Mouse (Mus musculus): ENCODE measurements around the gene Gramd2.

Gene Gramd2

GRCm38 (mm10) chr9:59668473-59668872 is 11.5 kb upstream of the Gramd2 start:
- DNase-seq: no peak

GRCm38 (mm10) chr9:59669172-59669571 is 10.8 kb upstream of the Gramd2 start:
- DNase-seq: no peak

- no peak for DNase-seq
Observed at GRCm38 (mm10) chr9:59672195-59672894, 7.6 kb upstream of the Gramd2 start.

- DNase-seq: no peak
Observed at GRCm38 (mm10) chr9:59673427-59673826, 6.5 kb upstream of the Gramd2 start.

GRCm38 (mm10) chr9:59675598-59675997 is 4.3 kb upstream of the Gramd2 start:
- DNase-seq: no peak

DNA sequence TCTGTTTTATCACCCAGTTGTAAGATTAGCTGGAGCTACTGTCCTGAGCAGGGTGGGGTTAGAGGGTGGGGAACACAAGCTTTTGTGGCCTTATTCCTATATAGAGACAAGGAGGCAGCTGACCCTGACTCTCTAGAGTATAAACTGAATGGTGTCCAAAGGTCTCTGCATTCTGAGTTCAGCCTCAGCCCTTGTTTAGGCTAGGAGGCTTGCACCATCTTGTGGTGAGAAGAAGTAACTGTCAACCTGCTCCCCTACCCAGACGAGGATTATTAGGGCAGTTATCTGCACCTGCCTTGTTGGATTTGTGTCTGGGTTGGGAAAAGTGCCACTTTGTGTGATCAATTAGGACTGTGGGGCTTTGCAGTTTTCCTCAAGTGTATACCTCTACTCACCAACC is 1.6 kb upstream of the Gramd2 start:
- DNase-seq: no peak

GRCm38 (mm10) chr9:59680534-59680875 is 561 bp downstream of the Gramd2 start:
- DNase-seq: no peak

DNA sequence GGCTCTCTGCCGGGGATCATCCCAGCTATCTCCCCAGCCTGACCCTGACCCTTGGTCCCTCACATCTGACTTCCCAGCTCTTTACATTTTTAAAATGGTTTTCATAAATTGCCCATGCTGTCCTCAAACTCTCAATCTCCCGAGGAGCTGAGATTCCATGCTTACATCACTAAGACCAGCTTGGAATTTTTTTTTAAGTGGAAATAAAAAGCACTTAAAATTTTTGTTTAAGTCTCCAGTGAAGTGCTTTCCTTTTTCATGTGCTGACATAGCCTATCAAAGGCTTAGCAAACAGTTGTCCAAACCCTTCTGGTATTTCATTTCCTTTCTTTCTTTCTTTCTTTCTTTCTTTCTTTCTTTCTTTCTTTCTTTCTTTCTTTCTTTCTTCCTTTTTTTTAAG is 4.1 kb downstream of the Gramd2 start:
- DNase-seq: no peak

GRCm38 (mm10) chr9:59687416-59688046 is 7.6 kb downstream of the Gramd2 start:
- no peak for DNase-seq

- DNase-seq: no peak
Observed at GRCm38 (mm10) chr9:59691635-59692094, 11.7 kb downstream of the Gramd2 start.

DNA sequence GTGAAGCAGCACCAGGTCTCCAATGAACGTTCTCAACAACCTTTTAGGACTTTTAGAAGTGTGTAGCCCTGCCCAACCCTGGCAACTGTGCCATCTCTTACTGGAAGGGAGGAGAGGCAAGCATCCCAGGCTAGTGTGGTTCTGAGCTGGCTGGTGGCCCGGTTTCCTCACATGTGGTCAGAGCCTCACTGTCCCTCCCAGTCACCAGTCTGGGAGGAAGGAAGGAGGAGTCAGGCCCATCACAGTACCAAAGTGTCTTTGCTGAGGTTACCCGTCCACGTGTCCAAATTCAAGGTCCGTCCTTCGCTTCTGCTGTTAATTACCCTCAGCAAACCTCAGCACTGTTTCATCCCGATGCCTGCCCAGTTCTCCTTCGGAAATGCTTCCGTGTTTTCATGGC is 12.2 kb downstream of the Gramd2 start:
- DNase-seq: no peak

- DNase-seq: no peak
Observed at GRCm38 (mm10) chr9:59694571-59695450, 14.9 kb downstream of the Gramd2 start.

DNA sequence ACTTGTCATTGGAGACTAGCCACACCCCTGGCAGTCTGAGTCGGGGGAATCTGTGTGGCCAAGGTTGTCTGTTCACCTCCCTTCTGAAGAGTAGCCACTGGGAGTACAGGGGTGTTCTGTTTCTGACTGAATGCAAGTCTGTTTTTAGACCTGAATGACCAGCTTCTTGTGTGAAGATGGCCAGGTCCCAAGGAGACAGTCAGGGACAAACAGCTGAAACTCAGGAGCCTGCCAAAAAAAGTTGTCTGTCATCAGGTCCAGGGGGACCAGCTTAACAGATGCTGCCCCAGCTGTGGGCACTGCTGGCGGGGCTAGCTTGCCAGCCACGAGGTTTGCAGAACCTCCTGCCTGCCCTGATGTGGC is 15.5 kb downstream of the Gramd2 start:
- DNase-seq: no peak

DNA sequence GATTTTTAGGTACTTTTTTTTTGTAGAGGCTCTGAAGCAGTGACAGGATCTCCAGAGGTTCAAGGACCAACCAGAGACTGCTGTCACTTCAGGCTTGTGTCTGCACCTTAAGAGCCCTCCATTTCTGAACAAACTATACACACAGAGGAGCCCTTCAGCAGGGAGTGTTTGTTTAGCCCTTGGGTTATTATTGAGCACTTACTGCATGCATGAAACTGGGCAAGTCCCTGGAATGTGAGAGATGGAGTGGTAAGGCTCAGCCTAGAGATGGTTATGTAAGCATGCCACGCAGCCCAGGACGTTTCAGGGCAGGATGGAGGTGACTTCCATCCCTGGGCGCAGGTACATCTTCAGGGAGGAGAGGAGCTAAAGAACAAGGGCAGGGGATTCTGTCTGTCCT is 16.4 kb downstream of the Gramd2 start:
- DNase-seq: no peak

DNA sequence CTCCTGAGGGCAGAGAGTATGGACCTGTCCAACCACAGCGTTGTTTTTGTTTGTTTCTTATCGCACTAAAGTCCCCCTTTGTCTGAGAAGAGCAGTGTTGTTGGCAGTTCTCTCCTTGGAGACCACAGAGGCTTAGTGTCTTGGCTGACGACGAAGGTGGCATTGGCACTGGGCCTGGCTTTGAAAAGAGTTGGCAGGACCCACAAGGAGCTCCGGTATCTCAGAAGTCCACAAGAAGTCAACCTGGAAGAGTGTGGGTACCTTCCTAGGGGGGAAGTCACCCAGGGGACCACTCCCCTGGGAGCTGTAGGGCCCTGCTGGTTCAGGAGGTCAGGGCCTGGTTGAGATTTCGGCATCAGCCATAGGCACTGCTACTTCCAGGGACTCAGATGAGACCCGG is 21.1 kb downstream of the Gramd2 start:
- DNase-seq: no peak

DNA sequence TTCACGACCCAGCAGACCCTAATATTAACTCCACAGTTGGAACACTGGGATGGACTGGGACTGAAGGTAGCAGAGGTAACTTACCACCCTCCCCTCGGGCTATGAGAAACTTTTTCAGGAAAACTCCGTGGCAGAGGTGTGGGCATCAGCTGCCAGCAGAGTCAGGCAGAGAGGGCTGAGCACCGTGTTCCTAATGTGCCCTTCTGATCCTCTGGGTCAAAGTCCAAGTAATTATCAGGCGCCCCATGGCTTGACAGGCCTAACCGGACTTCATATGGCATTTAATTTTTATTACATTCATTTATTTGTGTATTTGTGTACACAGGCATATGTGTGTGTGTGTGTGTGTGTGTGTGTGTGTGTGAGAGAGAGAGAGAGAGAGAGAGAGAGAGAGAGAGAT is 23.2 kb downstream of the Gramd2 start:
- DNase-seq: no peak

DNA sequence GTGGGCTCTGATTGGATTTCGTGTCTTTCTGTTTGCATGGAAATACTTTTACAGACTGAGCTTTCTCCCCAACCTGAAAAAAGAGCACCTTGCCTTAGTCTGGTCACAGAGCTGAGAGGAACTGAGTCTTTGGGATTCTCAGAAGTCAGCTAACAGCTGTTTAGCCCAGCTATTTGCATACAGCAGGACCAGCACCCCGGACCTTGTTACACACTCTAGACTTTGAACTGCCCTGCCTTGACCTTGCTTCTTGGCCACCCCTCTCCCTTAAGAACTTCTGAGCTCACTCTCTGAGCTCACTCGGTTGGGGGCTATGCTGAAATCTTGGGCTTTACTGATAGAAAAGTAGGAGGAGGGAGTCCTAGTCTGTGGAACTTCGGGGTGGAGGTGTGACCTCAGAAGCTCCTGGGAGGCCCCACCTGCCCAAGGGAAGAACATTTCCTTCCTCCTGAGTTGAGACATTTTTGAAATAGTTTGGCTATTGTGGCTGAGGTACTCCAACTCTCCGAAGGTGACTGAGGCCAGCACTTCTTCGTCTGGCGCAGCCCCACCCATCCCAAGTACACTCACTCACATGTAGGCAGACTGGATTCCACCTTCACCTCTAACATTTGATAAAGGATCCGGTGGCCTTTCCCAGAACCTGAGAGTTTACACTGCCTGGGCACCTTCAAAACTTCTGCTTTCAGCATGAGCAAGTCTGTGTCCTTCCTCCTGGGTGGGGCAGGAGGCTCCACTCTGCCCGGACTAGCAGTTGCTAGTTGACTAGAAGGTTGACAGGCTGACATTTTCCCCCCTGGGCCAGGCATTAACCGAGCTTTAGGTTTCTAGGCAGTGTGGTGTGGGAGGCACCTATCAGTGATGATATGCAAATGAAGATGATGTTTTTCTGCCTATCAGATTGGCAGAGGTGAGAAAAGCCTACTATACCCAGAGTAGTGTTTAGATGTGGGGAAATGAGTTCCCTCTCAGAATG is 27.2 kb downstream of the Gramd2 start:
- peak; percentile 43 for DNase-seq

DNA sequence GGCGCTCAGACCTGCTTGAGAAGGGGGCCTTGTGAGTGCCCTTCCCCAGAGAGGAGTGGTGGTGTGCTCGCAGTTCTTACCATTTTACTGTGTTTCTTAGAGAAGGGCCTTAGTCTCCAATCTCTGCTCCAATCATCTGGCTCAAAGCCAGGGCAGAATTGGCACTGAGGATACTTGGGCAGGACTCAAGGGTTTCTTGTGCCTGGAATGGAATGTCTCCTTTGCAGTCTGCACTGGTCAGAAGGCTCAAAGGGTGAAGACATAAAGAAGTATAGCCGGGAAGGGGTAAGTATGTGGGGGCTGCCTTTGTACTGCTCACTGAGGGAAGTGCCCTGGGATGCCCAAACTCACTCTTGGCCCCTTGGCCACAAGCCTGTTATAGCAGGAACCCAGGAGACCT is 29.3 kb downstream of the Gramd2 start:
- DNase-seq: no peak

DNA sequence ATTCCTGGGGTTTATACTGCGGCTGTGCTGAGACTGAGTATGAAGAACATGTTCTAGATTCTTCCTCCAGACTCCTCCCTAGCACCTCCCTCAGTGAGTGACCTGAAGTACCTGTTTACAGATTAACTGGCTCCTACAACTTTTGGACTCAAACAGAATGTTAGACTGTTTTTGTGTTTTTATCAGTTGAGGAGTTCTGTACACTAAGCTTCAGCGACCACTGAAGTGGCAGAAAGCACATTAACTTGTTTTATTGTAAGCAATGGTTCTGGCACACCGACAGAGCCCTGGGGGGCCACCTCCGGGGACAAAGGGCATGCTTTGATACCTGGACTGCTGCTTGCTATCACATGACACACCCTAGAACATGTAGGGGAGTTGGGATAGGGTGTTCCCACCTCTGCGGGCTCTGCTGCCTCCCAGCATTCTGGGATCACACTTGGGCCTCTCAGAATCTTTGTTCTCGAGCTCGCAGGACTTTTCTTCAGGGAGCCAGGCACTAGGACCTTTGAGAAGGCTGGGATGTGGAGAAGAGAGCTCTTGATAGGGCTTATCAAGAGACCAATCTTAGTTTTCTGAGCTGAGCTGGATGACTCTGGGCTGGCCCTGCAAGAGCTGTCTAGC is 36.4 kb downstream of the Gramd2 start:
- no peak for DNase-seq

- no peak for DNase-seq
Observed at GRCm38 (mm10) chr9:59718237-59718636, 38.3 kb downstream of the Gramd2 start.

- DNase-seq: no peak
Observed at GRCm38 (mm10) chr9:59721144-59721543, 41.2 kb downstream of the Gramd2 start.

DNA sequence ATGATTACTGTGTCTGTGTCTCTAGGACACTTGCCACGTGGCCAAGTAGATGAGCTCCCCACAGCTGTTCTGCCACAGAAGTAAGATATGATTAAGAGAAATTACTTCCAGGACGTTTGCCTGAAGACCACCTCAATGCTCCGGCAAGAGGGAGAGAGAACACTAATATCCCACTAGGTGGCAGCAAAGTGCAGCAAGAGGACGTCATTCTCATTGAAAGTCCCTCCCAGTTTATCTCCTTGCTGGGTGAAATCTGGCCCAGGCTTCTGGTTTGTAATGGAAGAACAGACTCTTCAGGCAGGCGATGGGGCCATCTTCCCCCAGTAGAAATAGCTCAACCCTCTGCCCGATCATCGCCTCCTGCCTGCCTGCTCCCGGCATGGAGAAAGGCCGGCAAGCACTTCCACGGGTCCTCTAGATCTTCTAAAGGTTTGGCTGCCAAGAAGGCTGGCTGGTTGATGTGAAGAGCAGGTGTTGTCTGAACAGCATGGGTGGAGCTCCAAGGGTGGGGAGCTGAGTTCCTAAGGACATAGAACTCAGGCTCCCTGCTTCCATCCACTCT is 43.2 kb downstream of the Gramd2 start:
- DNase-seq: peak; percentile 70

Data from thymus, postnatal 4 days (tissue).